Mouse (Mus musculus) thymus, adult 2 months (tissue): Measurements from ENCODE around the gene Gm9844.

Experiments
- CTCF ChIP-seq: fragments of 200-500 bp; IDR thresholded peaks from 2 replicates; pipeline ENCODE4 v1.5.1; 2012; ENCODE audit warnings: mild to moderate bottlenecking, control low read depth, low read length, moderate library complexity, borderline replicate concordance; ENCODE audit not compliant: control insufficient read depth, poor library complexity, insufficient read depth; ENCODE audit errors: extremely low read depth
- POLR2A ChIP-seq: fragments of 200-500 bp; IDR thresholded peaks from 2 replicates; pipeline ENCODE4 v1.6.1; 2012; ENCODE audit warnings: mild to moderate bottlenecking, low read length, control low read depth, moderate library complexity; ENCODE audit not compliant: control insufficient read depth, poor library complexity, insufficient read depth; ENCODE audit errors: extremely low read depth

GRCm38 (mm10) chr7:24904936-24905335 is 42.9 kb downstream of the Gm9844 start:
- 0 out of 2 replicates have a peak, but pooled peaks have one; percentile 21 for TF ChIP-seq CTCF
- TF ChIP-seq POLR2A, result no peak
